Mouse (Mus musculus) splenic B cell, adult 2 months (primary cell): ENCODE data around the gene Frmpd3.

Source experiments
- DNase-seq: peaks from one replicate; pipeline ENCODE4 v3.0.0-alpha.2; 2011; ENCODE audit warnings: low read depth, low spot score
- H3K27me3 ChIP-seq: 2 replicates; pipeline ENCODE4 v1.6.1; 2012; ENCODE audit warnings: mild to moderate bottlenecking, low read length, moderate library complexity, mixed read lengths; ENCODE audit not compliant: control insufficient read depth, poor library complexity, insufficient read depth, severe bottlenecking
- H3K36me3 ChIP-seq: 2 replicates; pipeline ENCODE4 v1.6.1; 2012; ENCODE audit warnings: mild to moderate bottlenecking, low read length, moderate library complexity, mixed read lengths; ENCODE audit not compliant: control insufficient read depth, poor library complexity, insufficient read depth, severe bottlenecking

Frmpd3 gene

DNA sequence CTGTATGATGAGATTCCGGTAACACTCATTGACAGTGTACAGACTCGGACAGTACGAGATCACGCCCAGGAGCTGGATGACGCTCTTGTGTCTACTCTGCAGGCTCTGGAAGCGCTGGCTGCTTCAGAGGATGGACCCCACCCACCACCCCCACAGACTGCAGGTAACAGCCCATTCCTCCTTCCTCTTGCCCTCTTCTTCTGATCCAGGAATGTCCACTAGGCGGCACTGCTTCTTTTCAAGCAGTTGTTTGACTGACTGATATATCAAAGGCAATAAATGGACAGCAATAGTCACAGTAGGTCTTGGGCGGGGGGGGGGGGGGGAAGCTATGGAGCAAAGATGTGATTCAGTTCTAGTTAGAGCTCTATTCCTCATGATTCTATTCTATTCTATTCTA, 86.2 kb downstream of the Frmpd3 start:
- Histone ChIP-seq H3K27me3 (no peaks in the 10 kb centered on the region), H3K36me3 (no peaks in the 10 kb centered on the region)
- peak; percentile 48 for DNase-seq

GRCm38 (mm10) chrX:140429985-140430384, 87.9 kb downstream of the Frmpd3 start:
- Histone ChIP-seq H3K36me3 (no peaks in the 10 kb centered on the region), H3K27me3 (no peaks in the 10 kb centered on the region)
- no peak for DNase-seq

DNA sequence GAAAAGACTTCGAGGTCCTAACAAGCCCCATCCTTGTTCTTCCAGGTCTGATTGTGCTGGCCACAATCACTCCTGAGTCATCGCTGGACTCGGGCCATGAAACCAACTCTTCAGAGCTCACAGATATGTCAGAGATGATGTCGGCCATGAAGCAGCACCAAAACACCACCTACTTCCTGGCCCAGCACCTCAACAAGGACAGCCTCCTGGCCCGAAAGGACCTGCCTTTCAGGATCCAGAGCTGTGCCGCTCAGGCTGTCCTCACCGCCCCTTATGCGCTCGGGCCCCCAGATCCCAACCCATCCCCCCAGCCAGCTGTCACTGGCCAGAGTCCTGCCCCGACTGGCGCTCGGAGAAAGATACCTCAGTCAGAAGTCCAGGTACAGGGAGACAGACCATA, 88.4 kb downstream of the Frmpd3 start:
- no peak for DNase-seq
- Histone ChIP-seq H3K36me3 (no peaks in the 10 kb centered on the region), H3K27me3 (no peaks in the 10 kb centered on the region; the same call in 1 of the 2 replicates)

DNA sequence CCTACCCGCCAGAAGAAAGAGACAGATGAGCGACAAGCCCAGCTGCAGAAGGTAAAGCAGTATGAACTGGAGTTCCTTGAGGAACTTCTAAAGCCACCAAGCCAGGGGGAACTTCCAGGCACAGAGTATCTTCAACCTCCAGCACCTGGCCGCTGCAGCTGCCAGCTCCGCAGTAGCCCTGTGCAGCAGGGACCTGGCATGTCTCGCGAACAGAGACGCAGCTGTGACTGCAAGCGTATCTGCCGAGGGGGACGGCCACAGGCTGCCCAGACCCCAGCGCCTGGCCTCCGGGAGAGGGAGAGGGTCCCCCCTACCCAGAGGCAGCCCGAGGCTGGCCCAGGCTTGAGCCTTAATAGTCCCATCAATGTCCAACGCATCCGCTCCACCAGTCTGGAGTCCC, 89.9 kb downstream of the Frmpd3 start:
- no peak for DNase-seq
- H3K36me3 ChIP-seq, result no peaks in the 10 kb centered on the region
- no peaks in the 10 kb centered on the region; the same call in 1 of the 2 replicates for H3K27me3 ChIP-seq

DNA sequence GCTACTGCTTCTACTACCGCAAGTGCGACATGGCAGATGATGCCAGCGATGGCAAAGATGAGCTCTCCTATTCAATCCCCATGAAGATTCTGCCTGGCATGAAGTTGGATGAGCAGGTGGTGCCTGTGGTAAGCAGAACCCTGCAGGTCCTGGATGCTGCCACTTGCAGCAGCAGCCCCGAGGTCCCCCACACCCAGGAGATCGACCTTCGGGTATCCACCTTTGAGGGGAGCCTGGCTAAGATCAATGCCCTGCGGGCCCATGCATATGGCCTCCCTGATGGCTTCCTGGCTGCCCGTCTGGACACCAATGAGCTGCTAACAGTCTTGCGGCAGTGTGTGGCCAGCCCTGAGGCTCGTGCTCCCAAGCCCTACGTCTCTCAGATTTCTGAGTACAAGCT, 90.7 kb downstream of the Frmpd3 start:
- DNase-seq, result no peak
- H3K36me3 ChIP-seq, result no peaks in the 10 kb centered on the region
- no peaks in the 10 kb centered on the region; the same call in 1 of the 2 replicates for H3K27me3 ChIP-seq

- H3K36me3 ChIP-seq, result no peaks in the 10 kb centered on the region
- DNase-seq, result no peak
- H3K27me3 ChIP-seq, result no peaks in the 10 kb centered on the region; the same call in 1 of the 2 replicates
These were observed 95.8 kb downstream of the Frmpd3 start for GRCm38 (mm10) chrX:140437906-140438305.

DNA sequence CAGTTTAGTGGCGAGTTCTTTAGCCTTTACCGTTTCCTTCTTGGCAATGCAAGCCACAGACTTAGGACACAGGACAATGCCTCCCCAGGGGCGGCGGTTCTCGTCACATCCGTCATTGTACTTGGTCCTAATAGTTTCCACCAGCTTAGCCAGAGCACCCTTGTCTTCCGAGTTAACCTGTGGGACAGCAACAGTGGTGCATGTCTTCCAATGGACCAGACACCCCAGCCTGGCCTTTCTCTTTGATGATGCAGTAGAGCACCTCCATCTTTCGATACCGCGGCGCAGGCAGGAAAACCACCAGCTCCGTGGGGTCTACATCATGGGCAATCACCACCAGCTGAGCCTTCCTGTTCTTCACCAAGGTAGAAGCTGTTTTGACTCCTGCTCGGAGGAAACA, 103.5 kb downstream of the Frmpd3 start:
- no peaks in the 10 kb centered on the region for H3K27me3 ChIP-seq
- DNase-seq, result no peak

DNA sequence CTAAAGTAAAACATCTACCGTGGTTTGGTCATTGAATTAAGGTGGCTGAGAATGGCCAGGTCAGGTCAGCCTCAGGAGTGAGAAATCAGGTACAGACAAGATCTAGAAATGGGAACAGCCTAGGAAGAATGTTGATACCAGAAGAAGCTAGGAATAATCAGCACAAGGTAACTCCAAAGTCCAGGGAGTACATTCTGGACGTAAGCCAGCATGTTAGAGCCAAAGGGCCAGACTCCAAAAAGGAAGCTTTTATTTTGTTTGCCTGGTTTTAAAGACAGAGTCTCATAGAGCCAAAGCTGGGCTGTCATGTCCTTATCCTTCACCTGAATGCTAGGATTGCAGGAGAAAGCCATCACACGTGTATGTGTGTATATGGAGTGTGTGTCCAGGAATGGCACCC, 108.0 kb downstream of the Frmpd3 start:
- Histone ChIP-seq H3K36me3 (no peaks in the 10 kb centered on the region), H3K27me3 (no peaks in the 10 kb centered on the region)
- DNase-seq, result no peak

More for the DNA sequence above, 103.5 kb downstream of the Frmpd3 start:
- H3K36me3 ChIP-seq, result no peaks in the 10 kb centered on the region

DNA sequence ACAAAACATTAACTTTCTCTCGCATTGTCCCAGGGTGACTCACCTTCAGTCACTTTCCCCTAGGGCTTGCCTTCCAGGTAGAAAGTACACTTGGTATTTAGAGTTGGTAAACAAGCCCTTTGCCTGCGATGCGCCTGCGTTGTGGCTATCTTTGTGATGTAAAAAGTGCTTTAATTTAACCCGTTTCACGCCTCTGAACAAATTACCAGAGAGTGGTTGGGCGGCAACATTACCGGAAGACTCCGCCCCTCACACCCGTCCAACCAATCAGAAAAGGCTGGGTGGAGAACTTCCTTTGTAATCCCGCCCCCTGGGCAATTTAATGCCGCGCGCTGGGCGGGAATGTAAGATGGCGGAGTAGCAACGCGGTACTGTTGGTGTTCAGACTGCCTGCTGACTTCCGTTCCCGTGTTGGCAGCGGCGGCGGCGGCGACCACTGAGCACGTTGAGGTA, 114.2 kb downstream of the Frmpd3 start, which contains the start of gene Prps1:
TSS of gene Prps1 (plus strand) at position 335 of the 453 bp plus-strand sequence.
- Histone ChIP-seq H3K36me3 (no peaks in the 10 kb centered on the region), H3K27me3 (no peaks in the 10 kb centered on the region)
- peak; percentile 91 for DNase-seq

DNA sequence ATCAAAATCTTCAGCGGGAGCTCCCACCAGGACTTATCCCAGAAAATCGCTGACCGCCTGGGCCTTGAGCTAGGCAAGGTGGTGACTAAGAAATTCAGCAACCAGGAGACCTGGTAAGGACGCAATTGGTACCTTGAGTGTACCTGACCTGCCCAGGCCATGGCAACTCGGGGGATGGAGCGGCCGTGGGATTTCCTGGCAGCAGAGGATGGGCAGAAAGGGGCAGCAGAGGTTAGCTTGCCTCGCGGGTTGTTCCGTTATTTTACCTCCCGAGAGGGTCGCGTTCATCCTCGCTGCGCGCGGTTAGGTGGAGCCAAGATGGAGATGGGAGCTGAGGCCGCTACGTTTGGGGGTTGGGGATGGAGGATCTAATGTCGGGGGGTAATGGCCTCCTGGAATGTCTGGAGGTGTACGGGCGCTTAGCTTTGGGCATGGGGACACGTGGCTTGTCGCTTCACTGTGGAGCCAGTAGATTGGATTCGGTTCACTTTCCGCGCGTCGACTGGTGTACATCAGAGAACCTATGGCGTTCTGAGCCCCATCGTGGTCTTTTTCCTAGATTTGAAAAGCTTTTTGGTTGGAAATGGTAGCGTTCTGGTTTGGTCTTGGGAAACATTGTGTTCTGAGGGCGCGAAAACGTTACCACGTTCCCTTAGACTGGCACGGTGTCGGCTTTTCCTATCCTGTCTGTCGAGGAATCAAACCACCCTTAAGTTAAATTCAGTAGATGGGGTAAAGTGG, 114.9 kb downstream of the Frmpd3 start:
- H3K36me3 ChIP-seq, result no peaks in the 10 kb centered on the region
- H3K27me3 ChIP-seq, result no peaks in the 10 kb centered on the region
- DNase-seq, result peak; percentile 35

DNA sequence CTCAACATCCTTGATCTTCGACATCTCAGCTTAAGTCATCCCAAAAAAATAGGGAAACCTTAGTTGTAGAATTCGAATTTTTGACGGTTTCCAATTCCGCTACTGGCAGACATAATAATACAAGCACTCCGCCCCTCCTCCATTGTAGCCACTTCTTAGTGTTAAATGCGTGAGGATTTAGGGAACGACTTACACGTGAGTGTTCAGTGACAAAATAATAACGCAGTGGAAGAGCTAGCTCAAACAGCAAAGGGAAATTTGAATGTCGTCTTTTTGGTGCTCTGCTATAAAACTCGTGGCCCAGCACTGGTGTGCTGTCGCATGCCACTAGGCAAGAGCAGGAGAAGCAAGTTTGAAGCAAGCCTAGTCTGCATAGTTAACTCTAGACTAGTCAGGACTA, 115.4 kb downstream of the Frmpd3 start:
- Histone ChIP-seq H3K36me3 (no peaks in the 10 kb centered on the region), H3K27me3 (no peaks in the 10 kb centered on the region)
- peak; percentile 12 for DNase-seq

GRCm38 (mm10) chrX:140478231-140478630, 136.2 kb downstream of the Frmpd3 start:
- no peaks in the 10 kb centered on the region for H3K27me3 ChIP-seq
- DNase-seq, result no peak
- H3K36me3 ChIP-seq, result 0 out of 2 replicates have a peak, but pooled peaks cover 5% of the 10 kb centered on the region

DNA sequence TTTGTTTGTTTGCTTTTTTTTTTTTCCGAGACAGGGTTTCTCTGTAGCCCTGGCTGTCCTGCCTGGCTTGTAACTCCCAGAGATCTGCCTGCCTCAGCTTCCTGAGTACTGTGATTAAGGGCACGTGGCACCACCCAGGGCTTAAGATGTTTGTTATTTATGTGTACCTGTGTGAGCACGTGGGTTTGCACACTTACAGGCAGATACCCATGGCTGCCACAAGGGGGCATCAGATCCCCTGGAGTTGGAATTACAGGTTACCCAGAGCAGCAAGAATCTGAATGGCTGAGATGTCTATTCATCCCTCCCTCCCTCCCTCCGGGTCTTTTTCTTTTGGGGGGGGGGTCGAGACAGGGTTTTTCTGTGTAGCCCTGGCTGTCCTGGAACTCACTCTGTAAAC, 137.1 kb downstream of the Frmpd3 start:
- Histone ChIP-seq H3K27me3 (no peaks in the 10 kb centered on the region), H3K36me3 (0 out of 2 replicates have a peak, but pooled peaks cover 5% of the 10 kb centered on the region)
- peak; percentile 80 for DNase-seq
